Mouse (Mus musculus): ENCODE measurements around the gene Crtc2.
"Not testable (repeated sequence)": the region's sequence is repeated elsewhere in the genome, so short reads cannot be mapped to it uniquely, and the experiment has no call there.

DNA sequence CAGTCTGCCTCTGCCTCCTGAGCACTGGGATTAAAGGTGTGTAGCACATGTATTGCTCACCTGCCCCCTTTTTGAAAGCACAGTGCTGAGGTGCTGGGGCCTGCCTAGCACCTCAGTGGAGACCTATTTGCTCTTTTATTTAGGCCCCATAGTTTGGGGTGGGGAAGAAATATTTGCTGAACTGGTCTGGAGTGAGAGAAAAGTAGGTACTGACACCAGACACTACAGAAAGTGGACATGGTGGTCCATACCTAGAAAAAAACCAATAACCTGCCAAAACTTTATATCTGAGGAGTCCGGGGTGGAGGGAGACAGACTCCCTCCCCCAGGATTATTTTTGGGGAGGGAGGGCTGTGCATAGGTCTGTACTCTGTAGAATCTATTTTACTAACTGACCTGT lies 789 bp upstream of the Crtc2 start:
- not testable (repeated sequence) for TF ChIP-seq CTCF (IDR thresholded peaks at IDR 0.05; ENCODE audit: low read depth); EP300 (optimal IDR thresholded peaks at IDR 0.05)
